Mouse (Mus musculus) adrenal gland, postnatal 25 days (tissue): ENCODE results near the gene Rogdi. TPM values are rescaled to one million over a fixed set of nuclear protein-coding genes. Genes with fewer than 3 reads are reported as not detected.

Experiments used
- DNase-seq: peaks from one replicate; pipeline ENCODE4 v3.0.0; 2021; ENCODE audit warnings: mixed read lengths
- long read RNA-seq: library from polyadenylated mRNA; stranded (forward); transcript quantifications from one replicate; pipeline ENCODE4 v2.0.0, GENCODE M21; 2021
- total RNA-seq: library from RNA; stranded (reverse); gene quantifications from 2 replicates; pipeline ENCODE4 v1.2.3, GENCODE M21; 2021

Rogdi gene
- total RNA-seq, result 19.9 and 23.8 TPM in 2 replicates
- long read RNA-seq, transcript Rogdi-207 (11 exons, 1,355 nt), result major isoform, 11 of 16 reads
- long read RNA-seq, partial matches to known transcripts, result 2 of 16 reads
- long read RNA-seq, other reads (novel, unspliced or antisense), result 3 of 16 reads

- peak; percentile 96 for DNase-seq
These were observed at the start of gene Rogdi for GRCm38 (mm10) chr16:5013054-5013838. Rogdi (minus strand) TSS chr16:5013553.

- no peak for DNase-seq
These were observed 44.8 kb upstream of the Rogdi start for GRCm38 (mm10) chr16:5058114-5058513.

- DNase-seq, result peak; percentile 78
These were observed 37.1 kb upstream of the Rogdi start for GRCm38 (mm10) chr16:5050251-5051110.

DNA sequence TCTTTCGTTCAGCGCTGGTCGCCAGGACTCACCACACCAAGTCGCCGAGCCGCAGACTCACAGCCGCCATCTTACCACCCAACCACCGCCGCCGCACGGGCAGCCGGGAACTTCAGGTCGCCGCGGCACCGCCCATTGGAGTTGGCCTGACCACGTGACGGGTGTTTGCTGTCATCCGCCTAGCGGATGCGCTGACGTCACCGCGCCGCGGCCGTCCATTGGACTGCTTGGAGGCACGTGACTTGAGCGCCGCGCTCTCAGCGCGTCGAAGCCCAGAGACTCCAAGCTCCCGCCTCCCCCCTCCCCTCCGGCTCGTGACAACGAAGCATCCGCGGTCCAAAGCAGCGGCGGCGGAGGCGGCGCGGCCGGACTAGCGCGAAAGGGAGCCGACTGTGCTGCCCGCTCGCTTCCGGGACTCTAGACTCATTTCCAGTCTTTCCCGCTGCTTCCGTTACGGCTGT lies 36.5 kb upstream of the Rogdi start, which contains the start of the genes Glyr1 and Ubn1:
Gene Glyr1, minus strand, starts transcription at position 90 of the 461 bp plus-strand sequence.
Gene Ubn1, plus strand, starts transcription at position 284 of the 461 bp plus-strand sequence.
- DNase-seq, result peak; percentile 99

DNA sequence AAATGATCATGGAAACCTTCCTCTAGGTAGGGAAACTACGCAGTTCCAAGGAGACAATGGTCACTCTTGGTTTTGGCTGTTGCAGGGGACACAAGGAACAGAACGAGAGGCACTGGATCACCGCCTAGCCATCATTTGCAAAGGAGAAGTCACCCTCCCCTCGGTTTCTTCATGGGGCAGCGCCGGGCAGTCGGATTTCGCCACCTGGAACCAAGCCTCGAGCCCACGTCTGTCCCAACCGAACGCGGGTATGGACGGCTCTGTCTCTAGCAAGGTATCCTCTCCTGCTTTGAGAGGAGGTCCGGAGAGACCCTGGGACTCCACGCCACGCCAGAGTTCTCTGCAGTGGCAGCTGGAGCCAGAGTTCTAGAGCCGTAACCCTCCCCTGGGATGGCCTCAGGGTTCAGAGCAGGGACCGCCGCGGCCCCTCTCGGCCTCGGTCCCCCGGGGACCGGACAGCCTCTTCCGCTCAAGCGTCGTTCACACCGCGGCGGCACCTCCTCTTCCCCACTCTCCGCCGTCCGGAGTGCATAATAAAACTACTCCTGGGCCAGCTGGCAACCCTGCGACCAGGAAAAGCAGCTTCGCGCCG lies 35.9 kb upstream of the Rogdi start:
- DNase-seq, result no peak

- DNase-seq, result no peak
These were observed 32.0 kb upstream of the Rogdi start for GRCm38 (mm10) chr16:5045322-5045721.

- no peak for DNase-seq
These were observed 23.4 kb upstream of the Rogdi start for GRCm38 (mm10) chr16:5036649-5037234.

DNA sequence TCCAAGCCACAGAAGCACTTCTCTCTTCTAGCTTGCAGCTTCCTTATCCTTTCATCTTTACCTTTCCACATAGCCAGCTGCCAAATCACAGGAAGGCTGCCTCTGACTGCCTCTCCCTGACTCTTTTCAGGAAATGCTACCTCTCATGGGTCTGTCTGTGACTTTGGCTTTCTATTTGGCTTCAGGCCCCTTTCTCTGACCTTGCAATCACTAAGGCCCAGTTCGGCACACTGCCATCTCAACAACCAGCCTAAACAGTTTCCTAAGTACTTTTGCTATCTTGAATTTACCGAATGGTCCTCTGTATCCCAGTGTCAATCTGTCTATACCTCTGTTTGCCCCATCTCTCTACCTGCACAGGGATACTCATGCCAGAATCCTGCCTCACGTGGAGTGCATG lies 22.2 kb upstream of the Rogdi start:
- DNase-seq, result peak; percentile 24

GRCm38 (mm10) chr16:5029847-5030246 lies 16.5 kb upstream of the Rogdi start:
- no peak for DNase-seq

GRCm38 (mm10) chr16:5024021-5024420 lies 10.7 kb upstream of the Rogdi start:
- no peak for DNase-seq

DNA sequence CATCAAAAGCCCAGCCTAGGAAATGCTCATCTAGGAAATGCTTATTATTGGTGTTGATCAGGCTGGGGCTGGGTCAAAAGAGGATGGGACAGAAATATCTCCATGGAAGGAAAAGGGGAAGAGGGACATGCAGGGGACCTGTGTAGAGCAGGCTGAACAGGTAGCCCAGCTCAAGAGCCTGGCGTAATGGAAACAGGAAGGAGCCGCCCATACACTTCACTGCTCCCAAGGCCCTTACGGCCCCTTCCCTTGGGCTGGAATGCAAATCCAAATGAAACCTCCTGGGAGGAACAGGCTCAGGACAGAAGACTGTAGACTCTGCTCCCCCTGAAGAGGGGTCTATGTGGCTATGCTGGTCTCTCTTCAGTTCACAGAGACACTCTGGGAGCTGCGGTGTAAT lies 1.2 kb upstream of the Rogdi start:
- DNase-seq, result no peak

DNA sequence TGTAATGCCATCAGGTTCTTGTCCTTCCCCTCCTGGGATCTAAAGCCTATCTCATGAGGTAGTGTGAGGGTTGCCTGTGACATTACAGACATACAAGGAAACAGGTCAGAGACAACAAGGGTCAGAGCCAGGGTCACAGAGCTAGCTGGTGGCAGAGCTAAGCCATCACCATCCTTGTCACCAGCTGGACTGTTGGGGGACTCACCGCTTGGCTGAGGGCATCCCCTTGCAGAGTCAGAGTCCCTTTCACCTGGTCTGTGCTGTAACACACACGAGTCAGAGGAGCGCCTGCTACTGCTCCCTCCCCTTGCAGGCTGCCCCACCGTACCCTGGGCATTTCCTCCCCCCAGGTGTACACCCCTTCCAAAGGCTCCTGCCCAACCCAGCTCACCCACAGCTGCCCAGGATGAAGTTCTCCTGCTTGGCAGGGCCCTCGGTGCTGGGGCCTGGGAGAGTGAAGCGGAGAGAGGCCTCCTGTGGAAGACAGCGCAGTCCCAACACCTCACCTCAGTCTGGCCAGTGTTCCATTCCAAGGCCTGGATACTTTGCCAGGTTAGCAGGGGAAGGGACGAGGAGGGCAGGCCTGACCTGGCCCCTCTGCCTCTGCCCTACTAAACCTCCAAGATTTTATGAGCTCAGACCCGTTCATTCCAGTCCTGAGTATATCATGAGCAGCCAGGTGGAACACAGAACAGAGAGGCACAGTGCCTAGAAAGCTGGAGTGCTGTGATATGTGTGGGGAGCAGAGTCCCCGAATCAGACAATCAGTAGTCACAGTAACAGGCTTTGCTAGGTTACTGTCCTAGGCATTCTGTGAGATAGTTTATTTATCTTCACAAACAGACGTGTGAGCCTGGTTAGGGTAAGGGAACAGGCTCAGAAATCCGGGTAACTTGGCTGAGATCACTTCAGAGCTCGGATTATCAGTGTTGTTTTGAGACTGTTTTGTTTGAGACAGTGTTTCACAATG lies 1.0 kb downstream of the Rogdi start:
- no peak for DNase-seq

DNA sequence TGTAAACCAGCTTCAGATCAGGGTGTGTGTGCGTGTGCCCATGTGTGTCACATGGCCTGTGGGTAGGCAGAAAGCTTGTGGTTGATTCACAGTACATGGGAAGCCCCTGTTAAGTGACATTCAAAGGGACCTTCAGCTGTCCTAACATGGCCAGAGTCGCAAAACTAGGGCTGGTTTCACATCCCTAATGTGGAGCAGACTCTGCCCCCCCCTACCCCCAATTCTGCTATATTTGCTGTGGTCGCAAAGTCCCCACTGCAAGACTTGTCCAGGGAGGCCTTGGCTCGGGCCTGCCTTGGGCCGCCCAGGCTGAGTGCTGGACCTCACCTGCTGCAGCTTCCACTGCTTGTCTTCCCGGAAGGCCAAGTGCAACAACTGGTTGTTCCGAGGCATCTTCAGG lies 2.1 kb downstream of the Rogdi start:
- DNase-seq, result no peak

DNA sequence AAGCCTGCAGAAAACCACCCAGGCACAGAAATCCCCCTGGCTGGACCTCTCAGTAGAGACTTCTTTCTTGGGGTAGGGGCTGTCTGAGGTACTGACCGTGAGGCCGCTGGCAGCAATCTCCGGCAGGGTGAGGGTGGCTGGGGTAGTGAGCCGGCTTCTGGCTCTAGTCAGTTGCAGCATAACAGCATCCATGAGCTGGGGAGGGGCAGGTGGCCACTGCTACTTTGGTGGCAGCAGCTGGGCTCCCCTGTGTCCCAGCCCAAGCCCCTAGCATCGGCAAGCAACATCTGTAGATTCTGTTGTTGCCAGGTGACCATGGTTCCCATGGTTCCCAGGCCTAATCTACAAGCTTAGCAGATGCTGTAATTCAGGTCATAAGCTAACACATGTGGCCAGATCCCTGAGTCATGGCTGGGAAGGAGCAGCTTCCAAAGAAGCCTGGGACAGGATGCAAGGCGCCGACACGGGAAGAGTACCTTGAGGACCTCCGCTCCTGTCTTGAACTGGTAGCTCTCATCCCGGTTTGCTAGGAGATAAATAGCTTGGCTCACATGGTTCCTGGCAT lies 2.9 kb downstream of the Rogdi start:
- DNase-seq, result no peak

- no peak for DNase-seq
These were observed 5.3 kb downstream of the Rogdi start for GRCm38 (mm10) chr16:5008076-5008475.

- DNase-seq, result no peak
These were observed 5.9 kb downstream of the Rogdi start for GRCm38 (mm10) chr16:5007492-5007891.

DNA sequence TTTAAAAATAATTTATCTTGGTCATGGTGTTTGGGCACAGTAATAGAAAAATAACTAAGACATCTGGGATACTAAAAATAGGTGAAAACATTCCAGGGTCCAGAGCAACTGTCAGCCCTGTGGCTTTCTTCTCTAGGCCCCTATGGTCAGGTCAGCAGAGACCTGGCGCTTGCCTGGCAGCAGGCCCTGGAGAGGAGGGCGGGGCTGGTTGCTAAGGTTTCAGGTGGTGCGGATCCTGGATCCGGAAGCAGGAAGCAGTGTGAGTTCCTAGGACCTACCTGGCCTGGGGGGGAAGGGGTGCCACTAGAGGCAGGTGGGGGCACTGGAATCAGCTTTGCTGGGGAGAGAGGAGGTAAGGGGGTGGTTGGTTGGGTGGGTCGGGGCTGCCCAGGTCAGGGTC lies 6.3 kb downstream of the Rogdi start, which contains the start of gene Smim22:
Gene Smim22, plus strand, starts transcription at position 222 of the 400 bp plus-strand sequence.
- DNase-seq, result no peak

- no peak for DNase-seq
These were observed 12.7 kb downstream of the Rogdi start for GRCm38 (mm10) chr16:5000611-5001010.

DNA sequence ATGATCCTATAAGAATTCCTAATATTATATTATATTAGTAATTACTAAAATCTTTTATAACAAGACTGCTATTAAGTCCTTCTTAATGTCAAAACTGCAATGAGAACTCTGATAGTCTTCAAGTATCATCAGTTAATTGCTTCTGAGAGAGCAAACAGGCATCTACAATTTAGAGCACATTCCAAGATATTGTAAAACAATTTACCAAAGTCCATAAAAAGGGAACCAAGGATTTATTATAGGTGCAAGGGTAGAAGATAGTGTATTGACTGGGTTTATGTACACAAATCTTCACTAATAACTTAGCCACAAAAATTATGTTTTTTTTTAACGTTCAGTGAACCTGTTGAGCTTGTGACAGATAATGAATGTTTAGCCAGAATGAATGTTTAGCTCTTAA lies 14.4 kb downstream of the Rogdi start:
- no peak for DNase-seq

- peak; percentile 15 for DNase-seq
These were observed 15.8 kb downstream of the Rogdi start, which contains the start of gene Sept12 for GRCm38 (mm10) chr16:4997553-4997952. Sept12 (minus strand) TSS chr16:4997852.
